Mouse (Mus musculus) MEL (cell line): ENCODE data around the gene Asb2. TPM values are rescaled to one million over a fixed set of nuclear protein-coding genes. Genes with fewer than 3 reads are reported as not detected.

ENCODE experiments used
- DNase-seq: peaks from one replicate; pipeline ENCODE4 v3.0.0; 2011; ENCODE audit warnings: low read depth, low spot score
- H3K27ac ChIP-seq: 2 replicates; pipeline ENCODE4 v1.5.1; 2012; ENCODE audit warnings: low read depth, mild to moderate bottlenecking, control low read depth, low read length, moderate library complexity; ENCODE audit not compliant: control insufficient read depth
- H3K27me3 ChIP-seq, 2 experiments: fragments of 150-350 bp in 1 of 2; sonication (generic) in 1 of 2; 2 replicates each; pipeline ENCODE4 v1.6.1; 2012; ENCODE audit warnings: low read length in 2 of 2, mild to moderate bottlenecking in 2 of 2, improper control_type of control experiment in 1 of 2, moderate library complexity in 1 of 2; ENCODE audit not compliant: insufficient read depth in 2 of 2, control insufficient read depth in 1 of 2
- H3K36me3 ChIP-seq, 2 experiments: 2 replicates each; pipeline ENCODE4 v1.6.1; 2012 to 2014; ENCODE audit warnings: low read length in 2 of 2, improper control_type of control experiment in 1 of 2, inconsistent platforms in 1 of 2, mild to moderate bottlenecking in 1 of 2; ENCODE audit not compliant: insufficient read depth in 2 of 2, control insufficient read depth in 1 of 2
- H3K4me1 ChIP-seq, 2 experiments: fragments of 150-350 bp in 1 of 2; sonication (generic) in 1 of 2; 2 replicates each; pipeline ENCODE4 v1.6.1; 2012; ENCODE audit warnings: low read length in 2 of 2, improper control_type of control experiment in 1 of 2, mild to moderate bottlenecking in 1 of 2; ENCODE audit not compliant: insufficient read depth in 2 of 2, control insufficient read depth in 1 of 2
- H3K4me3 ChIP-seq, 2 experiments: fragments of 150-350 bp in 1 of 2; sonication (generic) in 1 of 2; 2 replicates each; pipeline ENCODE4 v1.5.1; 2012; ENCODE audit warnings: low read depth in 2 of 2, low read length in 2 of 2, mild to moderate bottlenecking in 2 of 2, moderate library complexity in 2 of 2, control low read depth in 1 of 2, improper control_type of control experiment in 1 of 2; ENCODE audit not compliant: control insufficient read depth in 1 of 2, insufficient read depth in 1 of 2
- H3K79me2 ChIP-seq: 2 replicates; pipeline ENCODE4 v1.6.1; 2012; ENCODE audit warnings: mild to moderate bottlenecking, low read length, moderate library complexity; ENCODE audit not compliant: control insufficient read depth, poor library complexity, insufficient read depth
- H3K9ac ChIP-seq: 2 replicates; pipeline ENCODE4 v1.6.1; 2012; ENCODE audit warnings: low read depth, mild to moderate bottlenecking, control low read depth, low read length, moderate library complexity; ENCODE audit not compliant: control insufficient read depth, poor library complexity, severe bottlenecking
- H3K9me3 ChIP-seq: fragments of 150-350 bp; sonication (generic); replicated peaks from 2 replicates; pipeline ENCODE4 v1.6.1; 2012; ENCODE audit warnings: mild to moderate bottlenecking, low read length, improper control_type of control experiment, moderate library complexity; ENCODE audit not compliant: insufficient read depth
- BHLHE40 ChIP-seq: IDR thresholded peaks from 2 replicates; pipeline ENCODE4 v1.6.1; 2012; ENCODE audit warnings: low read depth, mild to moderate bottlenecking, inconsistent platforms, low read length, improper control_type of control experiment, borderline replicate concordance
- CHD1 ChIP-seq: IDR thresholded peaks from 2 replicates; pipeline ENCODE4 v1.6.1; 2012; ENCODE audit warnings: low read depth, mild to moderate bottlenecking, inconsistent platforms, low read length, improper control_type of control experiment
- CTCF ChIP-seq, 3 experiments: IDR thresholded peaks in 2 of 3; conservative IDR thresholded peaks in 1 of 3; 2 replicates each; pipeline ENCODE4 v1.5.1; 2011 to 2012; ENCODE audit warnings: low read length in 3 of 3, low read depth in 2 of 3, mild to moderate bottlenecking in 2 of 3, improper control_type of control experiment in 1 of 3, inconsistent platforms in 1 of 3, mixed read lengths in 1 of 3, moderate library complexity in 1 of 3; ENCODE audit not compliant: control insufficient read depth in 1 of 3, insufficient read depth in 1 of 3, poor library complexity in 1 of 3, severe bottlenecking in 1 of 3
- E2F4 ChIP-seq: IDR thresholded peaks from 2 replicates; pipeline ENCODE4 v1.6.1; 2011; ENCODE audit warnings: low read depth, low read length, improper control_type of control experiment, borderline replicate concordance
- ELF1 ChIP-seq: IDR thresholded peaks from 2 replicates; pipeline ENCODE4 v1.6.1; 2014; ENCODE audit warnings: low read depth, mild to moderate bottlenecking, inconsistent platforms, low read length, improper control_type of control experiment, moderate library complexity
- EP300 ChIP-seq, 2 experiments: IDR thresholded peaks; 2 replicates each; pipeline ENCODE4 v1.6.1; 2011; ENCODE audit warnings: improper control_type of control experiment in 2 of 2, low read length in 2 of 2, low read depth in 1 of 2, mild to moderate bottlenecking in 1 of 2
- ETS1 ChIP-seq: IDR thresholded peaks from 2 replicates; pipeline ENCODE4 v1.6.1; 2012; ENCODE audit warnings: low read depth, mild to moderate bottlenecking, inconsistent platforms, low read length, improper control_type of control experiment, moderate library complexity
- JUND ChIP-seq: IDR thresholded peaks from 2 replicates; pipeline ENCODE4 v1.6.1; 2011; ENCODE audit warnings: low read depth, mild to moderate bottlenecking, improper control_type of control experiment, low read length
- KAT2A ChIP-seq: conservative IDR thresholded peaks from 2 replicates; pipeline ENCODE4 v1.6.1; 2012; ENCODE audit warnings: low read depth, low read length, improper control_type of control experiment, inconsistent platforms
- MAFK ChIP-seq: IDR thresholded peaks from 2 replicates; pipeline ENCODE4 v1.6.1; 2011; ENCODE audit warnings: low read depth, mild to moderate bottlenecking, low read length, improper control_type of control experiment, borderline replicate concordance
- MAZ ChIP-seq: IDR thresholded peaks from 2 replicates; pipeline ENCODE4 v1.6.1; 2012; ENCODE audit warnings: low read depth, mild to moderate bottlenecking, inconsistent platforms, low read length, improper control_type of control experiment
- MXI1 ChIP-seq: IDR thresholded peaks from 2 replicates; pipeline ENCODE4 v1.6.1; 2011; ENCODE audit warnings: mild to moderate bottlenecking, low read depth, low read length, improper control_type of control experiment
- POLR2A ChIP-seq, 2 experiments: IDR thresholded peaks; 2 replicates each; pipeline ENCODE4 v1.6.1; 2011 to 2012; ENCODE audit warnings: low read length in 2 of 2, mild to moderate bottlenecking in 2 of 2, control low read depth in 1 of 2, improper control_type of control experiment in 1 of 2, low read depth in 1 of 2, moderate library complexity in 1 of 2; ENCODE audit not compliant: control insufficient read depth in 1 of 2, insufficient read depth in 1 of 2, poor library complexity in 1 of 2
- POLR2AphosphoS2 ChIP-seq: IDR thresholded peaks from 2 replicates; pipeline ENCODE4 v1.6.1; 2011; ENCODE audit warnings: low read length, improper control_type of control experiment
- POLR2AphosphoS5 ChIP-seq: IDR thresholded peaks from 2 replicates; pipeline ENCODE4 v1.6.1; 2012; ENCODE audit warnings: low read depth, borderline replicate concordance, mild to moderate bottlenecking, inconsistent platforms, low read length, moderate library complexity, mixed read lengths
- RAD21 ChIP-seq: IDR thresholded peaks from 2 replicates; pipeline ENCODE4 v1.6.1; 2011; ENCODE audit warnings: mild to moderate bottlenecking, low read depth, low read length, improper control_type of control experiment
- SMC3 ChIP-seq: IDR thresholded peaks from 2 replicates; pipeline ENCODE4 v1.6.1; 2011; ENCODE audit warnings: low read depth, low read length, improper control_type of control experiment
- TBP ChIP-seq: IDR thresholded peaks from 2 replicates; pipeline ENCODE4 v1.8.0; 2011; ENCODE audit warnings: low read depth, low read length, improper control_type of control experiment
- USF2 ChIP-seq, 2 experiments: IDR thresholded peaks; 2 replicates each; pipeline ENCODE4 v1.6.1; 2011 to 2012; ENCODE audit warnings: improper control_type of control experiment in 2 of 2, low read length in 2 of 2, borderline replicate concordance in 1 of 2, inconsistent platforms in 1 of 2, low read depth in 1 of 2, mild to moderate bottlenecking in 1 of 2; ENCODE audit not compliant: insufficient read depth in 1 of 2
- ZC3H11A ChIP-seq: IDR thresholded peaks from 2 replicates; pipeline ENCODE4 v1.6.1; 2012; ENCODE audit warnings: low read depth, mild to moderate bottlenecking, inconsistent platforms, low read length, improper control_type of control experiment
- ZKSCAN1 ChIP-seq: IDR thresholded peaks from 2 replicates; pipeline ENCODE4 v1.6.1; 2012; ENCODE audit warnings: low read depth, mild to moderate bottlenecking, inconsistent platforms, low read length, improper control_type of control experiment, moderate library complexity
- ZMIZ1 ChIP-seq: IDR thresholded peaks from 2 replicates; pipeline ENCODE4 v1.6.1; 2012; ENCODE audit warnings: low read depth, mild to moderate bottlenecking, inconsistent platforms, low read length, improper control_type of control experiment, moderate library complexity
- ZNF384 ChIP-seq: IDR thresholded peaks from 2 replicates; pipeline ENCODE4 v1.6.1; 2012; ENCODE audit warnings: low read depth, mild to moderate bottlenecking, inconsistent platforms, low read length, improper control_type of control experiment
- polyA plus RNA-seq, 2 experiments: library from polyadenylated mRNA; stranded (reverse) in 1 of 2; unstranded in 1 of 2; fragments of >175 nt in 1 of 2; fragments of >200 nt in 1 of 2; gene quantifications; 2 replicates each; pipeline versions ENCODE4 v1.2.1 to v1.2.4; 2012; ENCODE audit warnings: low replicate concordance in 2 of 2, low read depth in 1 of 2; ENCODE audit not compliant: insufficient read length in 2 of 2, insufficient read depth in 1 of 2, missing spikeins in 1 of 2
- total RNA-seq: library from RNA; depleted of rRNA; stranded (reverse); fragments of 300-350 nt; gene quantifications from 2 replicates; pipeline ENCODE4 v1.2.3, GENCODE M21; 2012

Gene Asb2
- total and polyA plus RNA-seq, 3 experiments: 0.18 TPM; not detected in 2

DNA sequence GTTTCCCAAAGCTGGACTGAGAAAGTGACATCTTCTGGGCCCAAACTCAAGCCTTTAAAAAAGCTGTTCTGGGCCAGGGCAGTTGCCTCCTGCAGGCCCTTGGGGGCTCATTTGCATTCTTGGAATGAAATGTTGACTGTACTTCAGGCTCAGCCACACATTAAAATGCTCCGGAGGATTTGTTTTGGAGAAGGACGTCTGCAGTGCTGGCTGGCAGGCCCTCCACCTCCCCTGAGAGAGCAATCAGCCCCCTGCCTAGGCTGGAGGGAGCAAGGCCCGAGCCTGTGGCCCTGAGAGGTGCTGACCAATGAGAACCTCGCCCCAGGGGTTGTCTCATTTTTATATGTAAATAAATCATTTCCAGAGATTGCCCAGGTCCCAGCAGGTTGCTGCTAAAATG, 59.5 kb downstream of the Asb2 start:
- no peak for DNase-seq
- H3K79me2 ChIP-seq: no peaks in the 10 kb centered on the region
- TF ChIP-seq EP300 (IDR thresholded peaks at IDR 0.05; ENCODE audit: low read depth in 1 of 2, low read length in 2 of 2) (no peak), CHD1 (no peak), MXI1 (no peak), MAZ (no peak), ETS1 (no peak), ZNF384 (no peak), POLR2A (IDR thresholded peaks at IDR 0.05; ENCODE audit: control insufficient read depth in 1 of 2, insufficient read depth in 1 of 2, low read depth in 1 of 2, low read length in 2 of 2, poor library complexity in 1 of 2) (no peak), CTCF (IDR thresholded peaks at IDR 0.05 in 2 of 3, conservative IDR thresholded peaks at IDR 0.05 in 1 of 3; ENCODE audit: control insufficient read depth in 1 of 3, insufficient read depth in 1 of 3, low read depth in 2 of 3, low read length in 3 of 3, poor library complexity in 1 of 3, severe bottlenecking in 1 of 3) (no peak), ZMIZ1 (no peak), ELF1 (no peak)
- no peaks in the 10 kb centered on the region for H3K36me3 ChIP-seq
- H3K9me3 ChIP-seq: no peaks in the 10 kb centered on the region
- H3K4me3 ChIP-seq: no peak overlapping the region
- H3K27ac ChIP-seq: no peak overlapping the region
- H3K27me3 ChIP-seq: no peaks in the 10 kb centered on the region
- H3K4me1 ChIP-seq: no peaks in the 10 kb centered on the region
- H3K9ac ChIP-seq: no peak overlapping the region

DNA sequence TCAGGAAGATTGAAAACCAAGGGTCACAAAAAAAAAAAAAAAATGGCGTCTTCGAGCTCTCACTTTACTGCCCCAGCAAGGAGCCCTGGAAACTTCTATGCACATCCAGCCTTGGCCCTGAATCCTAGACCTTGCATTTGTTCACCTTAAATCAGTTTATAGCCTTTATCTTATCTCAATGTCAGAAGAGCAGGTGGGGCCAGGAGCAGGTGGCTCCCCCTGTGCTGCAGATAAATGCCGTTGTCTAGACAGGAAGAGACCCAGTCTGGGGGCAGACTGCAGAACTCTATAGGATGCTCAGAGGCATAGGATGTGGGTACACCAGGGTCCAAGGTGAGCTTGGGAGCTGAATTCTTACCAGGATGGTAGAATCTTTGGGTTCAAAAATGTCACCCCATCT, 63.4 kb downstream of the Asb2 start:
- no peaks in the 10 kb centered on the region for H3K79me2 ChIP-seq
- H3K4me3 ChIP-seq: no peak overlapping the region
- no peaks in the 10 kb centered on the region for H3K9me3 ChIP-seq
- no peak for DNase-seq
- TF ChIP-seq SMC3: no peak
- TF ChIP-seq ZC3H11A: no peak
- no peak for TF ChIP-seq CHD1
- TF ChIP-seq USF2 (IDR thresholded peaks at IDR 0.05; ENCODE audit: borderline replicate concordance in 1 of 2, insufficient read depth in 1 of 2, low read depth in 1 of 2, low read length in 2 of 2): no peak
- no peak for TF ChIP-seq ZKSCAN1
- TF ChIP-seq TBP: no peak
- TF ChIP-seq RAD21: no peak
- TF ChIP-seq BHLHE40: no peak
- no peak for TF ChIP-seq KAT2A
- TF ChIP-seq JUND: no peak
- TF ChIP-seq EP300 (IDR thresholded peaks at IDR 0.05; ENCODE audit: low read depth in 1 of 2, low read length in 2 of 2): no peak
- no peak for TF ChIP-seq MAFK
- no peak for TF ChIP-seq CTCF (IDR thresholded peaks at IDR 0.05 in 2 of 3, conservative IDR thresholded peaks at IDR 0.05 in 1 of 3; ENCODE audit: control insufficient read depth in 1 of 3, insufficient read depth in 1 of 3, low read depth in 2 of 3, low read length in 3 of 3, poor library complexity in 1 of 3, severe bottlenecking in 1 of 3)
- TF ChIP-seq POLR2AphosphoS5: no peak
- no peak for TF ChIP-seq ELF1
- TF ChIP-seq E2F4: no peak
- TF ChIP-seq MXI1: no peak
- TF ChIP-seq POLR2AphosphoS2: no peak
- H3K27me3 ChIP-seq: no peaks in the 10 kb centered on the region
- no peak overlapping the region for H3K27ac ChIP-seq
- no peak overlapping the region for H3K9ac ChIP-seq
- no peaks in the 10 kb centered on the region for H3K4me1 ChIP-seq
- no peaks in the 10 kb centered on the region for H3K36me3 ChIP-seq
